Comparison of ENCODE assay signal across 8 mouse cellular contexts in the genomic region with DNA sequence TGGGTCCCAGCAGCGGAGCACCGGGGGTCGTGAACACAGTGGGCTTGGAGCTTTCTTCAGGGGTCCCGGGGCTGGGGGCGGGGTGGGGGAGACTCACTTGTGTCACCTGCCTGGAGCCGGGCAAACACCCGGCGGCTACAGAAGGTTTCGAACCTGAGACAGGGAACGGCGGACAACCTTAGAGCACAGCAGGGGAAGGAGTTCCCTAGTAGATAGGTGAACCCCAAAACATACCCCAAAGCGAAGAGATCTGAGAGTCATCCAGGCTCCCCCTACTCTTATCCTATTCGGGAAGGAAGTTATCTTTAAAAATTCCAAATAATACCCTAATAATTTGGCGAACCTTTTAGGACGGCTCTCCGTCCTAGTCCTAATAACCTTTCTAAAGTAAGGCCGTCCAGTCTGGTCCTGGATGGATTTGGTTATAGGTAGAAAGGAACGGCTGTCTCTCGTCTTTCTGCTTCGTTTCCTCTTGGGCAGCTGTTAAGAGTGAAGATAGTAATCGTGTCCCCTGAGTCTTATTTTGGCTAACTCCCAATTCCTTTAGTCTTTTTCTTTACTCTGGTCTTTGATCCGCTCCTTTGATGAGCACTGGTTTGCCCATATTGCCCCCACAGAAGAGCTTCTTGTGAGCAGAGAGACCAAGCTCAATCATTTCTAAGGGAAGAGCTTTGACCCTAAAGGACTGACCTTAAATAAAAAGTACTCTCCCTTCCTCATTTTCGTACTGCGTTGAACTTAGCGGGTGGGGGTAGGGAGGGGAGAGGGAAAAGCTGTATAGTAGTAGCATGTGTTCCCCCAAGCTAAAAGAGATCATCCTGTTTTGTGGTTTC. TPM values are rescaled to one million over a fixed set of nuclear protein-coding genes. Genes with fewer than 3 reads are reported as not detected.
DNase-seq lines count a peak whose midpoint lies in the region; ATAC-seq and TF ChIP-seq lines count a peak whose summit lies in the region.

No protein-coding gene starts in this region.

- H3K9ac ChIP-seq in limb, embryonic 14.5 days (ENCODE audit: low read depth, low read length, severe bottlenecking) = peak overlapping the region; percentile 98

- H3K27me3 ChIP-seq in limb, embryonic 14.5 days (ENCODE audit: control insufficient read depth, insufficient read depth, low read length) = no peaks in the 10 kb centered on the region

- H3K4me1 ChIP-seq in limb, embryonic 14.5 days (ENCODE audit: control insufficient read depth, insufficient read depth, low read length) = 0 out of 2 replicates have a peak, but pooled peaks cover 6% of the 10 kb centered on the region

- ATAC-seq in granulocyte monocyte progenitor cell, adult 5-6 weeks (replicated peaks; ENCODE audit: poor library complexity, severe bottlenecking) = peak; percentile 53
- ATAC-seq in limb, embryonic 14.5 days (ENCODE audit: low FRiP score, low read depth) = no peak; the same call in 1 of the 2 replicates

- peak overlapping the region; percentile 64 for H3K4me2 ChIP-seq in limb, embryonic 14.5 days (replicated peaks; ENCODE audit: low read depth, low read length, severe bottlenecking)

- H3K27ac ChIP-seq in layer of hippocampus, adult 2 months = peak overlapping the region; percentile 99
- peak overlapping the region; percentile 93 for H3K27ac ChIP-seq in limb, embryonic 14.5 days (replicated peaks; ENCODE audit: low read depth, low read length)

- H3K4me3 ChIP-seq in layer of hippocampus, adult 2 months = peak overlapping the region; percentile 80
- peak overlapping the region; percentile 99 for H3K4me3 ChIP-seq in limb, embryonic 14.5 days (replicated peaks; ENCODE audit: low read length)

- TF ChIP-seq CTCF in layer of hippocampus, adult 2 months (conservative IDR thresholded peaks at IDR 0.05) = no peak

- 1% methylated on average over 24 of the region's 25 CpGs for WGBS in limb, embryonic 14.5 days

- no peaks in the 10 kb centered on the region for H3K9me3 ChIP-seq in limb, embryonic 14.5 days (ENCODE audit: control insufficient read depth, low read length)

- no peaks in the 10 kb centered on the region for H3K36me3 ChIP-seq in limb, embryonic 14.5 days (ENCODE audit: control insufficient read depth, insufficient read depth, low read length)

- no peak for DNase-seq in layer of hippocampus, adult 2 months (ENCODE audit: low spot score in 2 of 2)
- DNase-seq in layer of hippocampus, adult 9-11 months = no peak
- DNase-seq in R1 (ENCODE audit: low read depth, low spot score) = peak; percentile 45
- DNase-seq in limb, embryonic 14.5 days (ENCODE audit: low spot score) = peak; percentile 65
- peak; percentile 32 for DNase-seq in retina, embryonic 14.5 days (ENCODE audit: low spot score)
- DNase-seq in yolk sac, embryonic 10.5 days (ENCODE audit: low spot score) = no peak
- DNase-seq in spleen, adult 12 weeks (ENCODE audit: low spot score) = no peak

- TF ChIP-seq POLR2A in limb, embryonic 14.5 days (IDR thresholded peaks at IDR 0.05; ENCODE audit: borderline replicate concordance, extremely low read depth, insufficient read depth, insufficient read length) = no peak

RNA-seq across cellular contexts. Expression of gene Scmh1, which starts 0.9 kb away (rescaled TPM):
- total RNA-seq in layer of hippocampus, adult 2 months (2021) = 10 to 100 TPM; 87.9 to 92.3 TPM
- 58.8 and 61.4 TPM in 2 replicates for total RNA-seq in granulocyte monocyte progenitor cell, adult 5-6 weeks (2014; fragmentation: Nextera tagmentation)
- total RNA-seq in granulocyte monocyte progenitor cell, adult 5-6 weeks (2017) = 7.8 and 10.1 TPM in 2 replicates
- 57.4 and 68.3 TPM in 2 replicates for polyA plus RNA-seq in limb, embryonic 14.5 days (2012; rRNA removed)
- polyA plus RNA-seq in limb, embryonic 14.5 days (2014; fragmentation: Nextera tagmentation; extraction: Ambion mirVana) = 36.7 and 42.6 TPM in 2 replicates

Comparison
In these comparisons a context has a peak if more than half of its experiments do, and no peak if none do; other contexts are left out.
1. DNase-seq: peak in R1 (single experiment), limb, embryonic 14.5 days (single experiment) and retina, embryonic 14.5 days (single experiment); none in layer of hippocampus, adult 2 months (0 of 2), layer of hippocampus, adult 9-11 months (single experiment), yolk sac, embryonic 10.5 days (single experiment) and spleen, adult 12 weeks (single experiment).